Mouse (Mus musculus): ENCODE measurements around the gene Fhit. TPM values are rescaled to one million over a fixed set of nuclear protein-coding genes. Genes with fewer than 3 reads are reported as not detected.

Fhit gene
- polyA plus RNA-seq, 1 experiment from 2014 or later = 1.7 TPM

DNA sequence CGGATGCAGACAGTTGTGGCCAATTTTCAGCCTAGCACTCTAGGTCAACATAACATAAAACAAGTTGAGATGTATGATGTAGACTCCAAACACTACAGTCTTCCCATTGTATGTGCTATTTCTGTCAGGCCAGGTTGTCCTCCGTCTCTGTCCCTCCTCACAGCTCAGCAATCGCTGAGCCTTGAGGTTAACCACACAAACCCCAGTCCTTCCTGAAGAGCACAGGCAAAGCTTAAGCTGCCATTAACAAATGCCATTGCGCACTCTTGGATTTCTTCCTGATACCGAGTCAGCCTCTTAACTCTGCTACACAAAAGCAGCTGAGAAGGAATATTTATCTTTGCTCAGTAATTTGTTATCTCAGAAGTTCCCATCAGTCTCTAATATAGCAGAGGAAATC is 568.4 kb downstream of the Fhit start:
- TF ChIP-seq CTCF (IDR thresholded peaks at IDR 0.05) = no peak
- in situ Hi-C loops (cut with MboI; ENCODE audit: low pct_unique_long_range_greater_than_20kb) = no loop called here
- no peak for DNase-seq (ENCODE audit: low read depth, low spot score)
- ATAC-seq = no peak
- CTCF ChIA-PET = no interaction called here
- POLR2A ChIA-PET = no interaction called here
- H3K27me3 ChIP-seq = no peaks in the 10 kb centered on the region

DNA sequence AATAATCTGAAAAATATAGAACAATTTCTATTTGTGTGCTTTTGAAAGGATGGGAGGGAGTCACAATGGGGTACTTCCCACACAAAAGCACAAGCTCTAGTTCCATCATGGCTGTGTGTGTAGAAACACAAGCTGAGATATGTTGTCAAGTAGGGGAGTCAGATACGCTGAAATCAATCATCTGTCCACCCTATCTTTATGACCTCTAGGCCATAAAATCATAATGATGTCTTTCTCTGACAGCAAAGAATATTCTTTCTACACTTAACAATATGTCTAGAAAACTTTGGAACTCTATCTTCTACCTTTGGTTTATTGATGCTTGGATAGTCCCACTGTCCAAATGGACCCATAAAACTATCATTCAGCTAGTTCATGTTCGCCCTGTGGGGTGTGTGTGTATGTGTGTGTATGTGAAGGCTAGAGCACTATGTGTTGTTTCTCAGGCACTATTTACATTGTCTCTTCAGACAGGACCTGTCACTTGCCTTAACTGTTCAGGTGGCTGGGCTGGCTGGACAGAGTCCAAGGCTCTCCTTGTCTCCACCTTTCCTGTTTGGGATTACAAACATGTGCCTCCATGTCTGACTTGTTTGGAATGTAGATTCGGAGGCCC is 592.8 kb downstream of the Fhit start:
- DNase-seq (ENCODE audit: low read depth, low spot score) (no peak), ATAC-seq (no peak)
- TF ChIP-seq CTCF (IDR thresholded peaks at IDR 0.05) = no peak
- in situ Hi-C loops (cut with MboI; ENCODE audit: low pct_unique_long_range_greater_than_20kb) = no loop called here
- ChIA-PET CTCF (no interaction called here), POLR2A (no interaction called here)
- H3K27me3 ChIP-seq = no peaks in the 10 kb centered on the region

DNA sequence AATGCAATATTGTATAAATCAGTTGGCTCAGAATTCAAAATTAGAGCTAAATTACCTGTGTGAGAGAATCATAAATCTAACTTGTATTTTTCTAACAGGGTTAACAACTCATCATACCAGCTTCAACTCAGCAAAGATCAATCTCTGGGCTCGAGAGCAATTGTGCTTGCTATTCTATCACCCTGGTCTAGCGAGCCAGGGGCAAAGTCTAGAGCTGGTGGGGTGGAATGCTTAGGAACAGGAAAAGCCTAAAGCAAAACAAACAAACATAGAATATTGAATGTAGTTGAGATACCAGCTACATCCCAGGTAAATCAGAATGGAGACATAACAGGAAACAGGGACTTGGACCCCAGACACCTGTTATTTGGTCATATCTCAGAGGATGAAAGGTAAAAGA is 594.1 kb downstream of the Fhit start:
- ChIA-PET POLR2A (interaction anchor here (0.5 kb wide), 1 partner anchor 15 kb away, joined by 3 read pairs; no protein-coding TSS in a partner anchor), CTCF (no interaction called here)
- no peaks in the 10 kb centered on the region for H3K27me3 ChIP-seq
- no peak for TF ChIP-seq CTCF (IDR thresholded peaks at IDR 0.05)
- in situ Hi-C loops (cut with MboI; ENCODE audit: low pct_unique_long_range_greater_than_20kb) = no loop called here
- ATAC-seq (no peak), DNase-seq (ENCODE audit: low read depth, low spot score) (no peak)

DNA sequence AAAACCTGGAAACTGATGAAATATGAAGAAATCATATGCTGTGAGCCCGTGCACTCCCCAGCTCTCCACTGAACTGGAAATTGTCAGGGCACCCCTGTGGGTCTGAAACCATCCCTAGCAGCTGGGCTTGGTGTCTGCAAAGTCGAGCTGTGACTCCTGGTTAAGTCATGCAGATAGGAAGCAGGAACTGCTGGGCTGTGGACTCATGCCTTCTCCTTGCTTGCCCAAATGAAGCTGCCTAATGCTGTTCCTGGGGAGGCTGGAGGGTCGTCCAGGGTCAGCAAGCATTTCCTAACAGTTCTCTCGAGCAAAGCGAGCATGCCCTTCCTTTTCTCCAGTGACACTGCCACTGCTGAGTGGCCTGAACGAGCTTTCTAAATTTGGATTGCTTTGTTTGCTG is 607.1 kb downstream of the Fhit start:
- ATAC-seq (peak; percentile 99), DNase-seq (ENCODE audit: low read depth, low spot score) (peak; percentile 64)
- no peaks in the 10 kb centered on the region for H3K27me3 ChIP-seq
- ChIA-PET CTCF (no interaction called here), POLR2A (no interaction called here)
- no peak for TF ChIP-seq CTCF (IDR thresholded peaks at IDR 0.05)
- in situ Hi-C loops (cut with MboI; ENCODE audit: low pct_unique_long_range_greater_than_20kb) = no loop called here

DNA sequence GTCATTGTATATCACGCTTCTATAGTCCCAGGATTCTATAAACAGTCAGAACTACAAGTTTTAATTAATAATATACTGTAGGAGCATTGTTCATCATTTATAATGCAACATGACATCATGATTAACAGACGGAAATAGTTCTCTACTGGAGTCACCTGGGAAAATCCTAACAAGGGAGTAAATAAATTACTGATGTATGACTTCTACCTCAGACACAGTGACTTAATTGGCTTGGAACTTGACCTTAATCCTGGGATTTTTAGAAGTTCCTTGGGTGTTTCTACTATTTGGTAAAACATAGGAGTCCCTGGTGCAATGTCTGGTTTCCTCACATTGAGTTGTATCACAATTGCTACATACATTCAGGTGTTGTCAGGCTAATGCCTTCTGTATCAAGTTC is 613.2 kb downstream of the Fhit start:
- H3K27me3 ChIP-seq = no peaks in the 10 kb centered on the region
- DNase-seq (ENCODE audit: low read depth, low spot score) = peak; percentile 43
- in situ Hi-C loops (cut with MboI; ENCODE audit: low pct_unique_long_range_greater_than_20kb) = no loop called here
- ATAC-seq = peak; percentile 94
- ChIA-PET CTCF (no interaction called here), POLR2A (no interaction called here)
- TF ChIP-seq CTCF (IDR thresholded peaks at IDR 0.05) = no peak

DNA sequence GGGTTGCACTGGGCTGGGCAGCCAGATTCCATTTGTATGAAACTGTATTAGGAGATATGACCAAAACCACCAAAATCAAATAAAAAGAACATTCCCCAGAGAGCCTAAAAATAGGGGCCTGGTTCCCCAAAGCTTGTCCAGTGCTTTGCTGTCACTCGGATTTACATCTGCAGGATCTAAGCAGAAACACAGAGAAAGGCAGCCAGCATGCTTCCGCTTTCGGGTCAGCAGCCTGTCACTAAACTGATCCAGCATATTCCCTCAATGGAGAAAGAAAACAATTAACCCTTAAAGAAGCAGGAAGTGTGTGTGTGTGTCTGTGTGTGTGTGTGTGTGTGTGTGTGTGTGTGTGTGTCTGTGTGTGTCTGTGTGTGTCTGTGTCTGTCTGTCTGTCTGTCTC is 615.9 kb downstream of the Fhit start:
- no peak for TF ChIP-seq CTCF (IDR thresholded peaks at IDR 0.05)
- ATAC-seq (no peak), DNase-seq (ENCODE audit: low read depth, low spot score) (no peak)
- POLR2A ChIA-PET = no interaction called here
- H3K27me3 ChIP-seq = no peaks in the 10 kb centered on the region
- in situ Hi-C loops (cut with MboI; ENCODE audit: low pct_unique_long_range_greater_than_20kb) = no loop called here
- CTCF ChIA-PET = no interaction called here

DNA sequence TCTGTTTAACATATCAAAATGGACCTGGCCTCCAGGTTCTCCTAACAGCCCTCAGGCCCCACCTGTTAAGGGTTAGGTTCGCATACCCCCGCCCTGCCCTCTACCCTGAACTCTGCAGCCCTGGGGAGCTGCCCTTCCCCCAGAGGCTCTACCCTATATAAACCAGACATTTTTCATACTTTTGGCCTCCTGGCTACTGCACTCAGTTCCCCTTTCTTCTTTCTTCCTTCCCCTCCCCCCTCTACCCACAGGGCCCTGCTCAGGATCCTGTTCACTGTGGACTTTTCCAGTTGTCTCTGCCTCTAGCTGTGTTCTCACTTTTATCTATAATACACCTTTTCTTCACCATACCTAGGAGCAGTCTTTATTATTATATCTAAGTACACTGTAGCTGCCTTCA is 627.0 kb downstream of the Fhit start:
- in situ Hi-C loops (cut with MboI; ENCODE audit: low pct_unique_long_range_greater_than_20kb) = no loop called here
- ChIA-PET CTCF (no interaction called here), POLR2A (no interaction called here)
- no peak for DNase-seq (ENCODE audit: low read depth, low spot score)
- no peak for TF ChIP-seq CTCF (IDR thresholded peaks at IDR 0.05)
- ATAC-seq = no peak
- no peaks in the 10 kb centered on the region for H3K27me3 ChIP-seq

DNA sequence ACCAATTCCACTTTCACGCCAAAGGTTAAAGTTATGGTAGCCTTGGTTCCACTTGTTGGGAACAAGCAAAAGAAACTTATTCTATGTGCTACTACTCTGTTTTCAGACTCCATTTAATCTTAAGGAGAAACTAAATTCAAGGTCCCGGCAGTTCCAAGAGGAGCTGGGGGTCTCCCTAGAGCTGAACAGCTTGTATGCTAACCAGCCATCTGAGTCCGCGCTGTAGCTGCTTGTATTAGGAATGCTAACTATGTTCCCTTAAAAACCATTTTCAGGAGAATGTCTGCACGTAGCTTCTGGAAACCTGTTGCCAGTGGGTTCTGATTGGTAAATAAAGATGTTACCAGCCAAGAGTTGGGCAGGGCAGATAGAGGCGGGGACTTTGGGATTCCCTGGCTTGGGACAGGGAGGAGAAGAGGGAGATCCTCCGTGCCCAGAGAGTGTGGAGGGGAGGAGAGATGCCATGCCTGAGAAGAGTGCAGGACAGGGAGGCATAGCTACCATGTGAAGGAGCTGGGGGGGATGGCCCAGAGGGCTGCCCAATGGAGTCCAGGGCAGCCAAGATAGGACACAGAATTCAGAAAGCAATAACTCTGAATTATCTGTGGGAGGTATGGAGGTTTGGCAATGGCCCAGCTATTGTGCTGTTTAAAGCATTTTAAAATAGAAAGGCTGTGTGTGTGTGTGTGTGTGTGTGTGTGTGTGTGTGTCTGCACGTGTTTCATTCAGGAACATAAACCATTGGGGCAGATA is 629.9 kb downstream of the Fhit start:
- no peak for DNase-seq (ENCODE audit: low read depth, low spot score)

DNA sequence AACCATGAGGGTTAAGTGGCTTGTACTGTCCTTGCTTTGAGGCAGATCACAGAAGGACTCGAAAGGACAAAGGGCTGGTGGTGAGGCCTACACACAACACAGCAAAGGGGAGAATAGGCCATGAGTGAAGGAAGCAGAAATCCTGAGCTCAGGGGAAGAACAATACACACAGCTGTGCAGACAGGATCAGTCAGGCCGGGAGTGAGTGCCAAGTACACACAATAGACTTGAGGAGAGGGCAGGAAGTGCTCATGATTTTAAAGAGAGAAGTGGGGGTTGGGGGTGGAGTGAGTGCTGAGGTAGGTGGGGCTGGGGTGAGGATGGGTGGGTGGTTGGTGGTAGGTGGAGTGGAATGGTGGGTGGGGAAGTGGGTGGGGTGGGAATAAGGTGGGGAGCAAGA is 635.0 kb downstream of the Fhit start:
- no peak for TF ChIP-seq CTCF (IDR thresholded peaks at IDR 0.05)
- POLR2A ChIA-PET = interaction anchor here (0.6 to 1.0 kb wide), 2 partner anchors 50 to 269 kb away, joined by 3 to 4 read pairs; no protein-coding TSS in a partner anchor
- DNase-seq (ENCODE audit: low read depth, low spot score) (no peak), ATAC-seq (no peak)
- no peaks in the 10 kb centered on the region for H3K27me3 ChIP-seq
- CTCF ChIA-PET = interaction anchor here (2.3 kb wide), 1 partner anchor 10 kb away, joined by 6 read pairs; no protein-coding TSS in a partner anchor
- in situ Hi-C loops (cut with MboI; ENCODE audit: low pct_unique_long_range_greater_than_20kb) = no loop called here

More for the DNA sequence above, 629.9 kb downstream of the Fhit start:
- ChIA-PET POLR2A (no interaction called here), CTCF (interaction anchor here (2.3 kb wide), 1 partner anchor 9 kb away, joined by 7 read pairs; no protein-coding TSS in a partner anchor)
- TF ChIP-seq CTCF (IDR thresholded peaks at IDR 0.05) = no peak
- no peak for ATAC-seq
- H3K27me3 ChIP-seq = no peaks in the 10 kb centered on the region
- in situ Hi-C loops (cut with MboI; ENCODE audit: low pct_unique_long_range_greater_than_20kb) = no loop called here

DNA sequence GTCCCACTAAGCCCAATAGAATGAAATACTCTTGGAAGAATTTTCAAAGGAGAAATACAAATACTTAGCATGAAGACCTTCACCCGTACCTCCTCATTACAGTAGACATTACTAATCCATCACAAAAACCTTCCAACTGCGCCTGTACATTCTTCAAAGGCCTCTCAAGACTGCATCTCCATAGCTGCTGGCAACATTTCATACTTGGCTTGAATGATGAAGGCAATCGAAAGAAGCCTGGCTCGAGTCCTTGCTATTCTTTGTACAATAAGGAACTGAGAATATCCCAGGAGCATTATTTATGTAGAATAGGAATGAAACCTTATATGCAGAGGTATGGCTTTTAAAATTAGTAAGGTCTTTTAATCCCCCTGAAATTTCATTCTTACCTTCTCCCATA is 636.0 kb downstream of the Fhit start:
- ATAC-seq = no peak
- DNase-seq (ENCODE audit: low read depth, low spot score) = no peak
- CTCF ChIA-PET = interaction anchor here (2.3 kb wide), 1 partner anchor 9 kb away, joined by 6 read pairs; no protein-coding TSS in a partner anchor
- POLR2A ChIA-PET = interaction anchor here (1.0 kb wide), 1 partner anchor 49 kb away, joined by 3 read pairs; no protein-coding TSS in a partner anchor
- TF ChIP-seq CTCF (IDR thresholded peaks at IDR 0.05) = no peak
- H3K27me3 ChIP-seq = no peaks in the 10 kb centered on the region
- in situ Hi-C loops (cut with MboI; ENCODE audit: low pct_unique_long_range_greater_than_20kb) = no loop called here

DNA sequence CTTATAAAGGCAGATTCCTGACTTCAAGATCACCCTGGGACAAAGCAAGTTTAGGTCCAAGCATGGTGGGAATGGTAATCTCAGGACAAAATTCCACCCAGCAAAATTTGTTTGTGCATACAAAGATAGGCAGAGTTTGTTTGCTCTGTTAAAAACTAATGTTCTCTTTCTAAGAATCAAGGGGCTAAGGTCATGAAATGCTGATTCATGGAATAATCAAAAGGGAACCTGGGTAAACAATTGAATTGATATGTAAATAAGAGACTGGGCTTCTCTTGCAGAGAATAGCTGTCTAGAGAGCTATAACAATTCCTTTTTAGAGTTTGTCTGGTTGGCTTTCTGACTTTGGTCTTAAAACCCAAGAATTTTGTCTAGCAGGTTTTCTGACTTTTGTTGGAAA is 647.8 kb downstream of the Fhit start:
- POLR2A ChIA-PET = no interaction called here
- CTCF ChIA-PET = interaction anchor here (1.3 kb wide), 1 partner anchor 10 kb away, joined by 4 read pairs; no protein-coding TSS in a partner anchor
- ATAC-seq = no peak
- in situ Hi-C loops (cut with MboI; ENCODE audit: low pct_unique_long_range_greater_than_20kb) = no loop called here
- no peak for DNase-seq (ENCODE audit: low read depth, low spot score)
- TF ChIP-seq CTCF (IDR thresholded peaks at IDR 0.05) = no peak
- no peaks in the 10 kb centered on the region for H3K27me3 ChIP-seq

All from Patski (cell line).